13 mouse cellular contexts compared by ENCODE assay signal in the genomic region with DNA sequence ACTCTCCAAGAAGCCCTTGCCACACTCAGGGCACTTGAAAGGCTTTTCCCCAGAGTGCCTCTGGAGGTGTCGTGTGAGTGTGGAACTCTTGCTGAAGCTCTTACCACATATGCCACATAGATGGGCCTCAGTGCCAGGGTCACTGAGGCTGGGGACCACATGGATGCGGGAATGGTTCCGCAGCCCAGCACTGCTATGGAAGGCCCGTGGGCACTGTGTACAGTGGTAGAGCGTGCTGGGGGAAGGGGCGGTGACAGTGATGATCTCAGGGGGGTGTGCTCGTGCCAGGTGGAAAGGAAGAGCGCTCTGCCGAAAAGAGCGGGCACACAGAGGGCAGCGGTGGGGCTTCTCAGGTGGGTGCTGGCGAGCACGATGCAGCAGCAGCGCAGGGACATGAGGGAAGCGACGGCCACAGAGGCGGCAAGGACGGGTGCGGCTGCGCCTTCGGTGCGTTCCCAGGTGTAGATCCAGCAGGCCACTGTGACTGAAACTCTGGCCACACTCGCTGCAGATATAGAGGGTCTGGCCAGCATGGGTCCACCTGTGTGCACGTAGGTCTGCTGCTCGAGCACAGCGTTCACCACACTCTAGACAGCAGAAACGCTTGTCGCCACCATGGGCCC. TPM values are rescaled to one million over a fixed set of nuclear protein-coding genes. Genes with fewer than 3 reads are reported as not detected.
DNase-seq lines count a peak whose midpoint lies in the region; ATAC-seq and TF ChIP-seq lines count a peak whose summit lies in the region.
"Had no signal": no experiment of that assay in that cellular context is flagged by ENCODE, and none has a peak within 500 bp of the region (broad histone marks: within the 10 kb centered on the region; RNA-seq: fewer than 3 reads in every experiment).

No protein-coding gene starts in this region.

- TF ChIP-seq CTCF in ES-Bruce4 (IDR thresholded peaks at IDR 0.05; ENCODE audit: low read depth, low read length): no peak

- H3K9me3 ChIP-seq in embryonic facial prominence, embryonic 11.5 days (replicated peaks; ENCODE audit: control insufficient read depth, low read length): no peaks in the 10 kb centered on the region
- H3K9me3 ChIP-seq in embryonic facial prominence, embryonic 10.5 days: no peaks in the 10 kb centered on the region
- H3K9me3 ChIP-seq in limb, embryonic 13.5 days: peaks cover 4% of the 10 kb centered on the region; the same call in 1 of the 2 replicates
- no peaks in the 10 kb centered on the region for H3K9me3 ChIP-seq in limb, embryonic 10.5 days (replicated peaks)
- no peaks in the 10 kb centered on the region for H3K9me3 ChIP-seq in ES-Bruce4 (replicated peaks; ENCODE audit: control insufficient read depth, insufficient read depth, low read length, poor library complexity, severe bottlenecking)
- H3K9me3 ChIP-seq: liver, embryonic 15.5 days had no signal

- WGBS in embryonic facial prominence, embryonic 11.5 days: 66% methylated on average over 28 of the region's 28 CpGs
- 69% methylated on average over 28 of the region's 28 CpGs for WGBS in embryonic facial prominence, embryonic 10.5 days
- 73% methylated on average over 28 of the region's 28 CpGs for WGBS in limb, embryonic 13.5 days
- WGBS in limb, embryonic 10.5 days: 62% methylated on average over 28 of the region's 28 CpGs

- TF ChIP-seq POLR2A in ES-Bruce4 (IDR thresholded peaks at IDR 0.05; ENCODE audit: insufficient read depth, low read length): no peak

- no peak for TF ChIP-seq EP300 in ES-Bruce4 (IDR thresholded peaks at IDR 0.05; ENCODE audit: insufficient read depth, low read depth, low read length)

- H3K4me1 ChIP-seq in embryonic facial prominence, embryonic 11.5 days (ENCODE audit: control insufficient read depth, insufficient read depth, low read length): no peaks in the 10 kb centered on the region
- H3K4me1 ChIP-seq in embryonic facial prominence, embryonic 10.5 days: peaks cover 3% of the 10 kb centered on the region
- peaks cover 5% of the 10 kb centered on the region for H3K4me1 ChIP-seq in limb, embryonic 13.5 days
- peaks cover 6% of the 10 kb centered on the region for H3K4me1 ChIP-seq in limb, embryonic 10.5 days
- no peaks in the 10 kb centered on the region for H3K4me1 ChIP-seq in ES-Bruce4 (ENCODE audit: control insufficient read depth, insufficient read depth, low read length)

- ATAC-seq in embryonic facial prominence, embryonic 11.5 days (replicated peaks; ENCODE audit: insufficient number of reproducible peaks, low FRiP score, low TSS enrichment, low read depth): peak; percentile 68; the same call in 1 of the 2 replicates
- ATAC-seq in limb, embryonic 13.5 days (ENCODE audit: low FRiP score, low read depth): 0 out of 2 replicates have a peak, but pooled peaks have one; percentile 59
- 0 out of 2 replicates have a peak, but pooled peaks have one; percentile 11 for ATAC-seq in megakaryocyte progenitor cell, adult 5-6 weeks (replicated peaks; ENCODE audit: poor library complexity)

- H3K4me2 ChIP-seq in embryonic facial prominence, embryonic 11.5 days (ENCODE audit: low read depth, low read length): no peak overlapping the region
- H3K4me2 ChIP-seq in limb, embryonic 13.5 days (replicated peaks): no peak overlapping the region
- H3K4me2 ChIP-seq: liver, embryonic 15.5 days had no signal

- no peak overlapping the region for H3K27ac ChIP-seq in embryonic facial prominence, embryonic 11.5 days (replicated peaks; ENCODE audit: low read depth, low read length)
- H3K27ac ChIP-seq in embryonic facial prominence, embryonic 10.5 days (replicated peaks): no peak overlapping the region
- H3K27ac ChIP-seq in limb, embryonic 13.5 days: no peak overlapping the region
- H3K27ac ChIP-seq in limb, embryonic 10.5 days: no peak overlapping the region
- H3K27ac ChIP-seq in ES-Bruce4 (ENCODE audit: insufficient read depth, low read length): no peak overlapping the region
- H3K27ac ChIP-seq: liver, embryonic 15.5 days had no signal

- DNase-seq in embryonic facial prominence, embryonic 11.5 days (ENCODE audit: low spot score): no peak
- no peak for DNase-seq in embryonic facial prominence, embryonic 10.5 days (ENCODE audit: low spot score)
- DNase-seq in limb, embryonic 10.5 days (ENCODE audit: low spot score): no peak
- no peak for DNase-seq in adrenal gland, postnatal 10 days
- DNase-seq in kidney, postnatal 10 days: no peak
- DNase-seq: heart, postnatal 36 days; right cerebral cortex, postnatal 14 days had no signal

- H3K9ac ChIP-seq in embryonic facial prominence, embryonic 11.5 days (replicated peaks; ENCODE audit: low read length): no peak overlapping the region
- no peak overlapping the region for H3K9ac ChIP-seq in limb, embryonic 13.5 days
- H3K9ac ChIP-seq in ES-Bruce4 (ENCODE audit: low read depth, poor library complexity, severe bottlenecking): peak overlapping the region; percentile 19; the same call in 1 of the 2 replicates
- H3K9ac ChIP-seq: liver, embryonic 15.5 days had no signal

- H3K36me3 ChIP-seq in embryonic facial prominence, embryonic 11.5 days (replicated peaks; ENCODE audit: control insufficient read depth, insufficient read depth, low read depth, low read length): peaks cover 4% of the 10 kb centered on the region; the same call in 1 of the 2 replicates
- peaks cover 67% of the 10 kb centered on the region for H3K36me3 ChIP-seq in embryonic facial prominence, embryonic 10.5 days (replicated peaks)
- H3K36me3 ChIP-seq in limb, embryonic 13.5 days: peaks cover 64% of the 10 kb centered on the region
- H3K36me3 ChIP-seq in limb, embryonic 10.5 days: peaks cover 62% of the 10 kb centered on the region
- H3K36me3 ChIP-seq in ES-Bruce4 (ENCODE audit: control insufficient read depth, insufficient read depth, low read length, poor library complexity, severe bottlenecking): peaks cover 11% of the 10 kb centered on the region; the same call in 1 of the 2 replicates

- H3K27me3 ChIP-seq in embryonic facial prominence, embryonic 11.5 days (ENCODE audit: control insufficient read depth, insufficient read depth, low read length): no peaks in the 10 kb centered on the region
- no peaks in the 10 kb centered on the region for H3K27me3 ChIP-seq in embryonic facial prominence, embryonic 10.5 days (replicated peaks; ENCODE audit: low read depth, poor library complexity, severe bottlenecking)
- no peaks in the 10 kb centered on the region for H3K27me3 ChIP-seq in limb, embryonic 13.5 days
- H3K27me3 ChIP-seq in limb, embryonic 10.5 days (ENCODE audit: low read depth, poor library complexity, severe bottlenecking): no peaks in the 10 kb centered on the region
- no peaks in the 10 kb centered on the region for H3K27me3 ChIP-seq in ES-Bruce4 (ENCODE audit: control insufficient read depth, insufficient read depth, low read length, poor library complexity, severe bottlenecking)
- H3K27me3 ChIP-seq: liver, embryonic 15.5 days had no signal

- no peak overlapping the region for H3K4me3 ChIP-seq in embryonic facial prominence, embryonic 11.5 days (ENCODE audit: low read depth, low read length)
- H3K4me3 ChIP-seq in embryonic facial prominence, embryonic 10.5 days: no peak overlapping the region
- no peak overlapping the region for H3K4me3 ChIP-seq in limb, embryonic 13.5 days
- no peak overlapping the region for H3K4me3 ChIP-seq in limb, embryonic 10.5 days
- peak overlapping the region; percentile 34 for H3K4me3 ChIP-seq in ES-Bruce4 (ENCODE audit: low read depth, low read length)
- H3K4me3 ChIP-seq: liver, embryonic 15.5 days had no signal

RNA-seq across cellular contexts. Expression of a gene that starts 10.0 kb away (rescaled TPM):
- polyA plus RNA-seq in embryonic facial prominence, embryonic 11.5 days (2014; fragmentation: Nextera tagmentation; extraction: Ambion mirVana): 10.9 TPM in 2 replicates
- polyA plus RNA-seq in embryonic facial prominence, embryonic 10.5 days (2016; fragmentation: Nextera tagmentation; extraction: Ambion mirVana): 27.7 and 29.7 TPM in 2 replicates
- polyA plus RNA-seq in limb, embryonic 13.5 days (2015; fragmentation: Nextera tagmentation; extraction: Ambion mirVana): 26.7 and 26.8 TPM in 2 replicates
- polyA plus RNA-seq in limb, embryonic 10.5 days (2016; fragmentation: Nextera tagmentation; extraction: Ambion mirVana): 24.0 and 26.7 TPM in 2 replicates
- 19.3 and 21.1 TPM in 2 replicates for polyA plus RNA-seq in ES-Bruce4 (2011; ENCODE audit: insufficient read depth, insufficient read length, low read depth, missing spikeins)
- total RNA-seq in megakaryocyte progenitor cell, adult 5-6 weeks (2015): 22.7 and 27.3 TPM in 2 replicates
- total RNA-seq in megakaryocyte progenitor cell, adult 5-6 weeks (2017): 33.0 and 36.8 TPM in 2 replicates
- 10 to 100 TPM in 1 of 2 experiments, 1 to 10 TPM in 1; 6.9 to 13.1 TPM for total RNA-seq in adrenal gland, postnatal 10 days (2021)

RNA-seq across cellular contexts. Expression of a gene that starts 13.3 kb away (rescaled TPM):
- 24.4 and 26.0 TPM in 2 replicates for polyA plus RNA-seq in embryonic facial prominence, embryonic 11.5 days (2014; fragmentation: Nextera tagmentation; extraction: Ambion mirVana)
- polyA plus RNA-seq in embryonic facial prominence, embryonic 10.5 days (2016; fragmentation: Nextera tagmentation; extraction: Ambion mirVana): 24.7 and 27.1 TPM in 2 replicates
- polyA plus RNA-seq in limb, embryonic 13.5 days (2015; fragmentation: Nextera tagmentation; extraction: Ambion mirVana): 32.6 and 38.8 TPM in 2 replicates
- 22.1 and 25.7 TPM in 2 replicates for polyA plus RNA-seq in limb, embryonic 10.5 days (2016; fragmentation: Nextera tagmentation; extraction: Ambion mirVana)
- 8.3 and 9.0 TPM in 2 replicates for polyA plus RNA-seq in ES-Bruce4 (2011; ENCODE audit: insufficient read depth, insufficient read length, low read depth, missing spikeins)
- 31.0 and 31.6 TPM in 2 replicates for total RNA-seq in megakaryocyte progenitor cell, adult 5-6 weeks (2015)
- 23.2 and 26.4 TPM in 2 replicates for total RNA-seq in megakaryocyte progenitor cell, adult 5-6 weeks (2017)
- total RNA-seq in adrenal gland, postnatal 10 days (2021): 10 to 100 TPM; 50.9 to 60.2 TPM

RNA-seq across cellular contexts. Expression of a gene that starts 13.6 kb away (rescaled TPM):
- polyA plus RNA-seq in embryonic facial prominence, embryonic 11.5 days (2014; fragmentation: Nextera tagmentation; extraction: Ambion mirVana): 21.0 and 22.5 TPM in 2 replicates
- polyA plus RNA-seq in embryonic facial prominence, embryonic 10.5 days (2016; fragmentation: Nextera tagmentation; extraction: Ambion mirVana): 40.7 and 44.3 TPM in 2 replicates
- polyA plus RNA-seq in limb, embryonic 13.5 days (2015; fragmentation: Nextera tagmentation; extraction: Ambion mirVana): 35.7 and 36.9 TPM in 2 replicates
- polyA plus RNA-seq in limb, embryonic 10.5 days (2016; fragmentation: Nextera tagmentation; extraction: Ambion mirVana): 35.2 and 37.7 TPM in 2 replicates
- 33.6 and 41.4 TPM in 2 replicates for polyA plus RNA-seq in ES-Bruce4 (2011; ENCODE audit: insufficient read depth, insufficient read length, low read depth, missing spikeins)
- total RNA-seq in megakaryocyte progenitor cell, adult 5-6 weeks (2015): 2.5 and 4.1 TPM in 2 replicates
- 12.8 and 31.6 TPM in 2 replicates for total RNA-seq in megakaryocyte progenitor cell, adult 5-6 weeks (2017)
- total RNA-seq in adrenal gland, postnatal 10 days (2021): 10 to 100 TPM; 36.6 to 46.1 TPM

RNA-seq across cellular contexts. Expression of a gene that starts 42.3 kb away (rescaled TPM):
- 0.20 TPM in 1 of 2 replicates, not detected in the other for polyA plus RNA-seq in embryonic facial prominence, embryonic 11.5 days (2014; fragmentation: Nextera tagmentation; extraction: Ambion mirVana)
- polyA plus RNA-seq in embryonic facial prominence, embryonic 10.5 days (2016; fragmentation: Nextera tagmentation; extraction: Ambion mirVana): 0.06 TPM in 1 of 2 replicates, not detected in the other
- 0.09 TPM in 1 of 2 replicates, not detected in the other for polyA plus RNA-seq in limb, embryonic 13.5 days (2015; fragmentation: Nextera tagmentation; extraction: Ambion mirVana)
- polyA plus RNA-seq in limb, embryonic 10.5 days (2016; fragmentation: Nextera tagmentation; extraction: Ambion mirVana): not detected in 2 replicates
- not detected in 2 replicates for polyA plus RNA-seq in ES-Bruce4 (2011; ENCODE audit: insufficient read depth, insufficient read length, low read depth, missing spikeins)
- 5.2 and 6.5 TPM in 2 replicates for total RNA-seq in megakaryocyte progenitor cell, adult 5-6 weeks (2015)
- 6.4 and 13.3 TPM in 2 replicates for total RNA-seq in megakaryocyte progenitor cell, adult 5-6 weeks (2017)
- under 1 TPM; 0.21 to 0.36 TPM for total RNA-seq in adrenal gland, postnatal 10 days (2021)
- total RNA-seq: heart, postnatal 36 days had no signal
- polyA plus RNA-seq: neural tube, embryonic 11.5 days; stomach, embryonic 14.5 days had no signal

Comparison
In these comparisons a context has a peak if more than half of its experiments do, and no peak if none do; other contexts are left out.
1. ATAC-seq: peak in every context shown above with its lines; median percentile 68 in embryonic facial prominence, embryonic 11.5 days; 59 in limb, embryonic 13.5 days; 11 in megakaryocyte progenitor cell, adult 5-6 weeks.